Mouse (Mus musculus) cortical plate, adult 2 months (tissue): ENCODE measurements around the gene Ppp1r35. TPM values are rescaled to one million over a fixed set of nuclear protein-coding genes. Genes with fewer than 3 reads are reported as not detected.
A peak's percentile ranks its signal among the peaks of the same experiment; 100 is the strongest.

Source experiments
- H3K27ac ChIP-seq: fragments of 200-500 bp; 2 replicates; pipeline ENCODE4 v1.5.1; 2012; ENCODE audit warnings: low read length, control low read depth, inconsistent platforms; ENCODE audit not compliant: insufficient read depth
- H3K4me1 ChIP-seq: fragments of 200-500 bp; 2 replicates; pipeline ENCODE4 v1.6.1; 2011; ENCODE audit warnings: low read length; ENCODE audit not compliant: control insufficient read depth, insufficient read depth
- H3K4me3 ChIP-seq: fragments of 200-500 bp; 2 replicates; pipeline ENCODE4 v1.5.1; 2011; ENCODE audit warnings: mild to moderate bottlenecking, low read length, control low read depth; ENCODE audit not compliant: insufficient read depth
- CTCF ChIP-seq: fragments of 200-500 bp; IDR thresholded peaks from 2 replicates; pipeline ENCODE4 v1.5.1; 2011; ENCODE audit warnings: mild to moderate bottlenecking, control low read depth, low read length; ENCODE audit not compliant: insufficient read depth; ENCODE audit errors: extremely low read depth
- POLR2A ChIP-seq: fragments of 200-500 bp; IDR thresholded peaks from 2 replicates; pipeline ENCODE4 v1.6.1; 2011; ENCODE audit warnings: mild to moderate bottlenecking, low read length, control low read depth; ENCODE audit not compliant: insufficient read depth; ENCODE audit errors: extremely low read depth
- polyA plus RNA-seq: library from polyadenylated mRNA; depleted of rRNA; stranded (reverse); fragments of >200 nt; gene quantifications from 2 replicates; pipeline ENCODE4 v1.2.3, GENCODE M21; 2012

The Ppp1r35 gene
- polyA plus RNA-seq, 1 experiment = 27.6 TPM

- Histone ChIP-seq H3K4me3 (peak within 1 kb of the TSS; percentile 79), H3K27ac (peak within 1 kb of the TSS; percentile 95), H3K4me1 (peaks cover 10% of the 10 kb centered on the region; the same call in 1 of the 2 replicates)
- peak; percentile 92 for TF ChIP-seq POLR2A
- TF ChIP-seq CTCF = peak; percentile 48
These were observed 8.7 kb downstream of the Ppp1r35 start, which contains the start of the genes Mepce and Zcwpw1 for GRCm38 (mm10) chr5:137787151-137787928. Gene Mepce (minus strand): TSS chr5:137787655. Gene Zcwpw1 (plus strand): TSS chr5:137787798.

DNA sequence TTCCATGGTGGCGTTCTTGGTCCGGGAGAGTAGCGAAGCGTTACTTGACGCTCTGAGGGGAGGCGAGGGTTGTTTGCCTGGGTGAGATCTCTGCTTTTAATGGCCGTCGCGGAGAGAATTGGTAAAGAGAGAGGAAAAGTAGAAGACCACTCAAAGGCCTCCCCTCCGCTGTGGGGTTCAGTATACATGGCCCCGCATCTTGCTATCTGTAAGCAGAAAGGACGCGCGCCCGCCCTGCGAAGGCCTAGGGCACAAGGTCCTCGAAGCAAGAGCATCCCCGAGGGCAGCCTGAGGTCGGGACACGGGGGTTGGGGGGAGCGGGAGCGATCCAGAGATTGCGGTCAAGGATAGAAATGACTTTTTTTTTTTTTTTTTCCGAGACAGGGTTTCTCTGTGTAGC lies 9.5 kb downstream of the Ppp1r35 start:
- H3K27ac ChIP-seq = no peak overlapping the region
- H3K4me1 ChIP-seq = peaks cover 9% of the 10 kb centered on the region; the same call in 1 of the 2 replicates
- H3K4me3 ChIP-seq = no peak overlapping the region; the same call in 1 of the 2 replicates
- TF ChIP-seq CTCF = no peak
- no peak for TF ChIP-seq POLR2A

DNA sequence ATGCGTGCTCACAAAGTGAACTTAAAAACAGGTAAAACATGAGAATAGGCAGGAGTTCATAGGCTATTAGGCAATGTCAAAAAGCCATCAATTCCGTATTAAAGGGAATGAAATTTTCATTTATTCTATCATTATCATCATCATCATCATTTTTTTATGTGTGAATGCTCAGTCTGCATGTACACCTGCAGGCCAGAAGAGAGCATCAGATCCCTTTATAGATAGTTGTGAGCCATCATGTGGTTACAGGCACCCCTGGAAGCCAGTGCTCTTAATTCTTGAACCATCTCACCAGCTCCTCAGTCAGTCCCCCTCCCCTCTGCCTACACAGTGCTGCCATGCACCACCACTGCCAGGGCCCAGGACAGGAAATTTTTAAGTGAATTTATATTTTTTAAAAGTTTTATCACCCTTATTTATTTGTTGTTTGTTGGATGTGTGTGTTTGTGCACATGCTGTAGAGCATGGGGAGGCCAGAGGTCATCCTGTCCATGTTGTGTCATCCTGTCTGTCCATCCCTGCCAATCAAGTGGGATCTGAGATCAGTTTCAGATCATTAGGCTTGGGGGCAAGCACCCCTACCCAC lies 10.4 kb downstream of the Ppp1r35 start:
- H3K4me3 ChIP-seq = no peak overlapping the region
- peaks cover 6% of the 10 kb centered on the region; the same call in 1 of the 2 replicates for H3K4me1 ChIP-seq
- no peak overlapping the region for H3K27ac ChIP-seq
- no peak for TF ChIP-seq CTCF
- no peak for TF ChIP-seq POLR2A

DNA sequence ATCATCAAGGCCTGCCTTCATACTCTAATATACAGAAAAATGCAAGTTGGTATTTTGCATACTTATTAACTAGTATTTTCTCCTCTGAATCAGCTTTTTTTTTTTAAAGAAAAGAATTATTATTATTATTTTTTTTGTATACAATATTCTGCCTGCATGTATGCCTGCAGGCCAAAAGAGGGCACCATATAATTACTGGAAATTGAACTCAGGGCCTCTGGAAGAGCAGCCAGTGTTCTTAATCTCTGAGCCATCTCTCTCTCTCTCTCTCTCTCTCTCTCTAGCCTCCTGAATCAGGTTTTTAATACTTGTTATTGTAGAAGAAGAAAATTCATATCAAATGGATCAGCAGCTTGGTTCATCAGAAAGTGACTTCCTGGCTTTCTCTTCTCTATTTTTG lies 12.9 kb downstream of the Ppp1r35 start:
- no peak overlapping the region for H3K4me3 ChIP-seq
- TF ChIP-seq CTCF (no peak), POLR2A (no peak)

DNA sequence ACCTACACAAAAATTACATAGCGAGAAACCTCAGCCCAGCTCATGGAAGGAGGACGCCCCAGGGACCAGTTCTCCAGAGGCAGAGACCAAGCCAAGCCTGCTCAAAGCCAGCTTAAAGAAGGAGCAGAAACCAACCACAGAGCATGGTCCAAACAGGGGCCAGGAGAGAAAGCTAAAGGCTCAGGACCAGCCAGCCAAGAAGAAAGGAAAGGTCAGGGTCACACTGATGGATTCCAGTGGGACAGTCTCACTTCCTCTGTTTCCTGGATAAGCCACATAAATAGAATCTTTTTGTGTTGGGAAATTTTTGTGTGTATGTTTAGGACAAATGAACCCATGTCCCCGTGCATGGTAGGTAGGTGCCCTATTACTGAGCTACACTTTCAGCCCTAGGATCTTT lies 18.0 kb downstream of the Ppp1r35 start:
- no peak for TF ChIP-seq CTCF
- no peak for TF ChIP-seq POLR2A

More for the DNA sequence above, 12.9 kb downstream of the Ppp1r35 start:
- no peaks in the 10 kb centered on the region for H3K4me1 ChIP-seq
- no peak overlapping the region for H3K27ac ChIP-seq

GRCm38 (mm10) chr5:137800917-137801316 lies 22.3 kb downstream of the Ppp1r35 start:
- Histone ChIP-seq H3K27ac (no peak overlapping the region), H3K4me1 (no peaks in the 10 kb centered on the region), H3K4me3 (no peak overlapping the region)
- TF ChIP-seq POLR2A (no peak), CTCF (no peak)

More for the DNA sequence above, 18.0 kb downstream of the Ppp1r35 start:
- no peak overlapping the region for H3K27ac ChIP-seq
- H3K4me1 ChIP-seq = no peaks in the 10 kb centered on the region
- no peak overlapping the region for H3K4me3 ChIP-seq

DNA sequence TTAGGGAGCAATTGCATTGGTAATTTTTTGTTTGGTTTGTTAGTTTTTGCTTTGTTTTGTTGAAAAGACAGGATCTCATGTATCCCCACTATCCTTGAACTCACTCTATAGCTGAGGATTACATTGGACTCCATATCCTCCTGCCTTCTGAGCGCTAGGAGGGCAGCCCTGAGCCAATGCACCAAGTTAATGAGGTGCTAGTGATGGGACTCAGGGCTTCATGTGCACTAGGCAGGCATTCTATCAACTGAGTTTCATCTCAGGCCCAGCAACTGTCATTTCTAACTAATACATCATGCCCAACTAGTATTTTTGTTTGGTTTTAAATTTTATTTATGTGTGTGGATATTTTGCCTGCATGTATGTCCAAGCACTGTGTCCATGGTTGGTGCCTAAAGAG lies 27.5 kb downstream of the Ppp1r35 start:
- TF ChIP-seq POLR2A = no peak
- no peak for TF ChIP-seq CTCF
- no peak overlapping the region for H3K4me3 ChIP-seq
- H3K4me1 ChIP-seq = no peaks in the 10 kb centered on the region
- H3K27ac ChIP-seq = no peak overlapping the region

GRCm38 (mm10) chr5:137808316-137808715 lies 29.7 kb downstream of the Ppp1r35 start:
- H3K4me3 ChIP-seq = no peak overlapping the region
- no peak overlapping the region for H3K27ac ChIP-seq
- TF ChIP-seq POLR2A (no peak), CTCF (no peak)
- H3K4me1 ChIP-seq = no peaks in the 10 kb centered on the region

- Histone ChIP-seq H3K4me1 (no peaks in the 10 kb centered on the region), H3K27ac (no peak overlapping the region), H3K4me3 (no peak overlapping the region)
- no peak for TF ChIP-seq POLR2A
- TF ChIP-seq CTCF = no peak
These were observed 39.0 kb downstream of the Ppp1r35 start for GRCm38 (mm10) chr5:137817466-137818222.

DNA sequence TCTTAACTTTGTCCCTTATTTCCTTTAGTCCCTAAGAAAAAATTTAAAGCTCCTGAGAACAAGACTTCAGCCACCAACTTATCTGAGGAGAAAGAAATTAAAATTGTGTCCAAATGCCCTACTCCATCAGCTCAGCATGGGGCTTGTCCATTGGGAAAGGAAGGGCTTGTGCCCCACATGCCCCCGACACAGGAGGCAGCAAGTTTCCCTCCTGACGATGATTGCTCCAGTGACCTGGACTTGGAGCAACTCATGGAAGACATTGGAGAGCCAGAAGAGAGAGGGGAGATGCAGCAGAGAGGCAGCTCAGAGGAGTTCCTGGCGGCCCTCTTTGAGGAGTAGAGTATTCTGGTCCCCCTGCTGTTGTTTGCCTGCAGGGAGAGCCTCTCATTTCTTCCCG lies 43.5 kb downstream of the Ppp1r35 start:
- no peaks in the 10 kb centered on the region for H3K4me1 ChIP-seq
- no peak for TF ChIP-seq POLR2A
- no peak for TF ChIP-seq CTCF
- H3K4me3 ChIP-seq = no peak overlapping the region
- H3K27ac ChIP-seq = no peak overlapping the region
